Mouse (Mus musculus) adrenal gland, adult 2 months (tissue): Measurements from ENCODE around the gene Epn1. TPM values are rescaled to one million over a fixed set of nuclear protein-coding genes. Genes with fewer than 3 reads are reported as not detected.
A peak's percentile ranks its signal among the peaks of the same experiment; 100 is the strongest.

ENCODE experiments used
- DNase-seq: peaks from one replicate; pipeline ENCODE4 v3.0.0; 2021
- microRNA-seq, 2 experiments: library from miRNA; unstranded; fragments of <30 nt; microRNA quantifications; one replicate each; pipeline ENCODE4 v1.2.0; 2021
- polyA plus RNA-seq: library from polyadenylated mRNA; depleted of rRNA; stranded (reverse); fragments of >200 nt; gene quantifications from 2 replicates; pipeline ENCODE4 v1.2.3, GENCODE M21; 2012; rRNA removed
- total RNA-seq, 2 experiments: library from RNA; stranded (reverse); gene quantifications; 2 replicates each; pipeline ENCODE4 v1.2.3; 2021

Gene Epn1
- total and polyA plus RNA-seq, 3 experiments: 114 to 291 (median 169) TPM

GRCm38 (mm10) chr7:5092831-5093510 lies 12.9 kb downstream of the Epn1 start:
- no peak for DNase-seq

- DNase-seq: no peak
Observed at GRCm38 (mm10) chr7:5098769-5099168, 18.7 kb downstream of the Epn1 start.

- no peak for DNase-seq
Observed at GRCm38 (mm10) chr7:5099796-5100195, 19.8 kb downstream of the Epn1 start.

DNA sequence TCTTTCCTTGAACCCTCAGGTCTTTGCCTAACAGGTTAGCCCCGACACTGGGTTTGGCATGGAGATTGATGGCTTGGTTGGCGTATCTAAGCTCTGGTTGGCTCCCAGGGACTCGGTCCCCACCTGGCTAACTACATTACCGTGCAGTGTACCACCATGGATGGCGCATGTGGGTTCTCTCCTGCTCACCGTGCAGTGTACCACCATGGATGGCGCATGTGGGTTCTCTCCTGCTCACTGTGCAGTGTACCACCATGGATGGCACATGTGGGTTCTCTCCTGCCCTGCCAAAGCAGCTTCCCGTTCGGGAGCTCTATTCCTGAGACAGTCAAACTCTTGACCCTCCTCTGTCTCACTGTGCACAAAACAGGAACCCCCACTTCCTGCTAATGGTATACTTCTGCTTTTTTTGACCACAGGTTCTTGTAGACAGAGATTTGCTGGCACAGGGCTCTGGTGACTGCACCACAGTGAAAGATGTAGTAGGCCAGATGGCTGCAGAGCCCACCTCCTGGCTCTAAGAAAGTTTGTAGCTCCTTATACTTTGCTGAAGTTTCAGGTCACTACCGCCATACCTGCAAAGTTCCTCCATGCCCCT lies 21.1 kb downstream of the Epn1 start:
- no peak for DNase-seq

DNA sequence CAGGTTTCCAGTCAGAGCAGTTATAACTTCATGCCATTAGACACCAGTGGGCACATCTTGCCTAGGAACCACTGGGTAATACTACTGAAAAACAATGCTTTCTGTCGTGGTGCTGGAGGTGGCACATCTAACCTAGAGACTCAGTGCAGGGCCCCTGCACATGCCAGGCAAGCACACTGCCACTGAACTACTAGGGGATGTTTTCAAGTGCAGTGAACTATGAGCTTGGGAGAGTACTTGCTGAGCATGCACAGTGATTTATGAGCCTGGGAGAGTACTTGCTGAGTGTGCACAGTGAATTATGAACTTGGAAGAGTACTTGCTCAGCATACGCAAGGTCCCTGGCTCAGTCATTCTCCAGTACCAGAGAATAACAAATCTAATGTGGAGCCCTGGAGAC lies 22.5 kb downstream of the Epn1 start:
- no peak for DNase-seq

GRCm38 (mm10) chr7:5108272-5108671 lies 28.2 kb downstream of the Epn1 start:
- no peak for DNase-seq

DNA sequence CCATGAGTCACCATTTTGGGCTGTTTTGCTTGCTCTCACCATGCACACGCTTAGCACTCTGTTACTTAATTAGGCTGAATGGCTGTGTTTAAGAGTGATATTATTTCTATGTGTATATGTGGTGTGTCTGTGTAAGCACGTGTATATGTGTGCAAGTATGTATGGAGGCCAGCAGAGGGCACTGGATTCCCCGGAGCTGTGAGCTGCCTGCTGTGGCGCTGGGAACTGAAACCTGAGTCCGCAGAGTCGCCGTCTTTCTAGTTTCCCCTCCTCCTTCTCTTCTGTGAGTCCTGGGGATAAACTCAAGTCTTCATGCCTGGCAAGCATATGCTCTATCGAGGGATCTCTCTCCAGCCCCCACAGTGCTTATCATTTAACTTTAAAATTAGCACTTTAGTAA lies 29.3 kb downstream of the Epn1 start:
- no peak for DNase-seq

- no peak for DNase-seq
Observed at GRCm38 (mm10) chr7:5112701-5113100, 32.7 kb downstream of the Epn1 start.

DNA sequence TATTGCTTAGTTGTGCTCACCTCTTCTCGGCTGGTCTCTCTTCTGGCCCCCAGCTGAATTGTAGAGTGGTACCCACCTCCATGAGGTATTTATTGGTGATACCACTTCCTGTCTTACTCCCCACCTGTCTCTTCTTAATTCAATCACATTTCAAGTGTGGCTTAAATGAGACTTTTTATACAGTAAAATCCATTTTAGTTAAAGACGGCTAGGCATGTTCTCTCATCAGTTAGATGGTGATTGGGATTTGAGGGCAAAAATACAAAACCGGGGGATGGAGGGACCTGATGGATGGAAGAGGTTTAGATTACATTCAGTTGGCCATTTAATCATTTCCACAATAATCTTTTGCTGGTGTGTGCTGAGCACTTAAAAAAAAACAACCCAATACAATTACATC lies 36.8 kb downstream of the Epn1 start, which contains the start of gene Rfpl4:
Gene Rfpl4, minus strand, starts transcription at position 101 of the 400 bp plus-strand sequence.
- DNase-seq: no peak

DNA sequence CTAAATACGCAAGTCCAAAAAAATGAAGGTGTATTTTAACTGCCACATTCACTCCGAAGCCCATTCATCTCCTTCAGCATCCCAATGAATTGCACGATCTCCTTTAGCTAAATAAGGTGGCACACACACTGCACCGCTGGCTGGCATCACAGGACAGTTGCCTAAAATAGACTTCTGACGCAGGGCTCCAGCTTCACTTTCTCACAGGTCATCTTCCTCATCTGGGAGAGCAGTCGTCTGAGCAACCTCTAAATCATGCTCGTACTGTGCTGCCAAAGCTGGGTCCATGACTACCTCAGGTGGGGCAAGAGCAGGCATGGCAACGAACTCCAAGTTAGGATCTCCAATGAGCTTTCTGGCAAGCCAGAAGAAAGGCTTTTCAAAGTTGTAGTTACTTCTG lies 45.0 kb downstream of the Epn1 start:
- DNase-seq: no peak

GRCm38 (mm10) chr7:5125549-5126406 lies 45.7 kb downstream of the Epn1 start, which contains the start of gene Rasl2-9:
Gene Rasl2-9 (minus strand): TSS chr7:5125950.
- DNase-seq: peak; percentile 82

Small RNA genes within 50 kb of the gene (microRNA-seq; reads per million reads assigned to microRNA genes)
- 0 reads per million in 2 experiments for gene Gm26217

Other genes starting within 250 kb of the Epn1 start
- gene Shisa7, start 235.5 kb upstream of the Epn1 start, total RNA-seq: 1 to 10 TPM; 1.9 TPM
- 2.9 and 4.0 TPM in 2 replicates for gene Shisa7, start 235.5 kb upstream of the Epn1 start, polyA plus RNA-seq
- 10 to 100 TPM; 10.9 to 23.8 TPM for gene Isoc2b, start 210.0 kb upstream of the Epn1 start, total RNA-seq
- gene Isoc2b, start 210.0 kb upstream of the Epn1 start, polyA plus RNA-seq: 75.4 and 78.2 TPM in 2 replicates
- 10 to 100 TPM; 35.5 to 43.4 TPM for gene Isoc2a, start 203.1 kb upstream of the Epn1 start, total RNA-seq
- 43.5 and 45.6 TPM in 2 replicates for gene Isoc2a, start 203.1 kb upstream of the Epn1 start, polyA plus RNA-seq
- under 1 TPM; 0.23 to 0.45 TPM for gene Gm36210, start 173.7 kb upstream of the Epn1 start, total RNA-seq
- gene Gm36210, start 173.7 kb upstream of the Epn1 start, polyA plus RNA-seq: 0.27 TPM in 1 of 2 replicates, not detected in the other
- gene Zfp628, start 165.0 kb upstream of the Epn1 start, total RNA-seq: 10 to 100 TPM; 15.1 to 19.2 TPM
- 35.6 and 41.3 TPM in 2 replicates for gene Zfp628, start 165.0 kb upstream of the Epn1 start, polyA plus RNA-seq
- gene Nat14, start 158.2 kb upstream of the Epn1 start, total RNA-seq: 1 to 10 TPM; 8.4 to 9.2 TPM
- 11.4 and 20.0 TPM in 2 replicates for gene Nat14, start 158.2 kb upstream of the Epn1 start, polyA plus RNA-seq
- 1 to 10 TPM; 2.2 to 2.3 TPM for gene Ssc5d, start 154.4 kb upstream of the Epn1 start, total RNA-seq
- 2.9 and 3.1 TPM in 2 replicates for gene Ssc5d, start 154.4 kb upstream of the Epn1 start, polyA plus RNA-seq
- 1 to 10 TPM in 1 of 2 experiments, under 1 TPM in 1; 0.32 to 1.0 TPM for gene Sbk2, start 115.8 kb upstream of the Epn1 start, total RNA-seq
- 0.52 and 1.4 TPM in 2 replicates for gene Sbk2, start 115.8 kb upstream of the Epn1 start, polyA plus RNA-seq
- gene Sbk3, start 109.1 kb upstream of the Epn1 start, total RNA-seq: under 1 TPM; 0.20 to 0.21 TPM
- gene Sbk3, start 109.1 kb upstream of the Epn1 start, polyA plus RNA-seq: 0.17 and 0.30 TPM in 2 replicates
- gene Zfp579, start 84.1 kb upstream of the Epn1 start, total RNA-seq: 10 to 100 TPM; 18.2 to 21.5 TPM
- gene Zfp579, start 84.1 kb upstream of the Epn1 start, polyA plus RNA-seq: 74.5 and 94.4 TPM in 2 replicates
- gene Zfp524, start 65.8 kb upstream of the Epn1 start, total RNA-seq: 10 to 100 TPM; 13.0 to 13.8 TPM
- gene Zfp524, start 65.8 kb upstream of the Epn1 start, polyA plus RNA-seq: 35.0 and 36.4 TPM in 2 replicates
- 10 to 100 TPM; 24.1 to 24.7 TPM for gene Fiz1, start 65.5 kb upstream of the Epn1 start, total RNA-seq
- gene Fiz1, start 65.5 kb upstream of the Epn1 start, polyA plus RNA-seq: 31.5 and 32.2 TPM in 2 replicates
- gene Gm44973, start 64.7 kb upstream of the Epn1 start, total RNA-seq: not detected
- not detected in 2 replicates for gene Gm44973, start 64.7 kb upstream of the Epn1 start, polyA plus RNA-seq
- 10 to 100 TPM; 23.7 to 29.7 TPM for gene Zfp865, start 59.9 kb upstream of the Epn1 start, total RNA-seq
- gene Zfp865, start 59.9 kb upstream of the Epn1 start, polyA plus RNA-seq: 67.1 and 70.1 TPM in 2 replicates
- 1 to 10 TPM; 1.4 to 2.6 TPM for gene Ccdc106, start 59.7 kb upstream of the Epn1 start, total RNA-seq
- 1.5 and 3.0 TPM in 2 replicates for gene Ccdc106, start 59.7 kb upstream of the Epn1 start, polyA plus RNA-seq
- gene 4632433K11Rik, start 46.1 kb upstream of the Epn1 start, total RNA-seq: under 1 TPM in 1 of 2 experiments, not detected in 1; 0.92 TPM
- not detected in 2 replicates for gene 4632433K11Rik, start 46.1 kb upstream of the Epn1 start, polyA plus RNA-seq
- 1 to 10 TPM; 4.4 to 5.1 TPM for gene Zfp784, start 41.8 kb upstream of the Epn1 start, total RNA-seq
- gene Zfp784, start 41.8 kb upstream of the Epn1 start, polyA plus RNA-seq: 7.2 and 8.2 TPM in 2 replicates
- 10 to 100 TPM in 1 of 2 experiments, 1 to 10 TPM in 1; 5.6 to 10.4 TPM for gene Zfp580, start 28.7 kb upstream of the Epn1 start, total RNA-seq
- 46.5 and 61.0 TPM in 2 replicates for gene Zfp580, start 28.7 kb upstream of the Epn1 start, polyA plus RNA-seq
- gene U2af2, start 18.1 kb upstream of the Epn1 start, total RNA-seq: 100 to 1,000 TPM; 157 to 168 TPM
- gene U2af2, start 18.1 kb upstream of the Epn1 start, polyA plus RNA-seq: 126 and 150 TPM in 2 replicates
- under 1 TPM in 1 of 2 experiments, not detected in 1; 0.59 TPM for gene Rfpl4, start 36.7 kb downstream of the Epn1 start, total RNA-seq
- not detected in 2 replicates for gene Rfpl4, start 36.7 kb downstream of the Epn1 start, polyA plus RNA-seq
- gene Rasl2-9, start 45.7 kb downstream of the Epn1 start, total RNA-seq: 1 to 10 TPM in 1 of 2 experiments, under 1 TPM in 1; 0.86 to 2.9 TPM
- gene Rasl2-9, start 45.7 kb downstream of the Epn1 start, polyA plus RNA-seq: 0.15 and 0.33 TPM in 2 replicates
- not detected for gene Vmn1r55, start 69.4 kb downstream of the Epn1 start, total RNA-seq
- gene Vmn1r55, start 69.4 kb downstream of the Epn1 start, polyA plus RNA-seq: not detected in 2 replicates
- not detected for gene Vmn1r56, start 116.5 kb downstream of the Epn1 start, total RNA-seq
- gene Vmn1r56, start 116.5 kb downstream of the Epn1 start, polyA plus RNA-seq: not detected in 2 replicates
- not detected for gene Vmn1r57, start 138.3 kb downstream of the Epn1 start, total RNA-seq
- not detected in 2 replicates for gene Vmn1r57, start 138.3 kb downstream of the Epn1 start, polyA plus RNA-seq